Mouse (Mus musculus) hindbrain, embryonic 15.5 days (tissue): ENCODE measurements around the gene Pecr. TPM values are rescaled to one million over a fixed set of nuclear protein-coding genes. Genes with fewer than 3 reads are reported as not detected.
A peak's percentile ranks its signal among the peaks of the same experiment; 100 is the strongest.

Experiments
- ATAC-seq: fragments of 200-750 bp; cut with Nextera tagmentation; 2 replicates; pipeline ENCODE4 v1.8.0; 2017; ENCODE audit warnings: low read depth, moderate number of reproducible peaks, moderate TSS enrichment; ENCODE audit not compliant: low FRiP score
- H3K27ac ChIP-seq: fragments of 300-500 bp; sonication (generic); replicated peaks from 2 replicates; pipeline ENCODE4 v1.5.1; 2015; ENCODE audit warnings: mild to moderate bottlenecking, inconsistent platforms
- H3K27me3 ChIP-seq: fragments of 300-500 bp; sonication (generic); 2 replicates; pipeline ENCODE4 v1.6.1; 2015; ENCODE audit warnings: control low read depth, inconsistent platforms
- H3K36me3 ChIP-seq: fragments of 300-500 bp; sonication (generic); 2 replicates; pipeline ENCODE4 v1.6.1; 2015; ENCODE audit warnings: control low read depth, inconsistent platforms
- H3K4me1 ChIP-seq: fragments of 300-500 bp; sonication (generic); replicated peaks from 2 replicates; pipeline ENCODE4 v1.6.1; 2015; ENCODE audit warnings: control low read depth, inconsistent platforms
- H3K4me2 ChIP-seq: fragments of 300-500 bp; sonication (generic); 2 replicates; pipeline ENCODE4 v1.6.1; 2015; ENCODE audit warnings: moderate library complexity, mild to moderate bottlenecking, inconsistent platforms
- H3K4me3 ChIP-seq: fragments of 300-500 bp; sonication (generic); 2 replicates; pipeline ENCODE4 v1.5.1; 2015; ENCODE audit warnings: mild to moderate bottlenecking, inconsistent platforms
- H3K9ac ChIP-seq: fragments of 300-500 bp; sonication (generic); 2 replicates; pipeline ENCODE4 v1.6.1; 2015; ENCODE audit warnings: inconsistent platforms
- H3K9me3 ChIP-seq: fragments of 300-500 bp; sonication (generic); 2 replicates; pipeline ENCODE4 v1.6.1; 2016; ENCODE audit warnings: control low read depth, inconsistent platforms
- WGBS: fragments of 180-500 bp; shearing (Covaris S2); methylation state at CpG from one replicate; pipeline ENCODE4 v1.1.7; 2015; 5-methylcytosine and 5-hydroxymethylcytosine counted together
- polyA plus RNA-seq: library from polyadenylated mRNA; unstranded; fragments of >200 nt; fragmentation: Nextera tagmentation; extraction: Ambion mirVana; gene quantifications from 2 replicates; pipeline ENCODE4 v1.2.1, GENCODE M21; 2015

Gene Pecr
- polyA plus RNA-seq, 1 experiment from 2014 or later = 9.5 TPM

- no peaks in the 10 kb centered on the region for H3K9me3 ChIP-seq
- H3K4me1 ChIP-seq = peaks cover 10% of the 10 kb centered on the region
- H3K4me2 ChIP-seq = peak within 1 kb of the TSS; percentile 67
- no peaks in the 10 kb centered on the region for H3K27me3 ChIP-seq
- H3K9ac ChIP-seq = peak within 1 kb of the TSS; percentile 78
- under 1% methylated on average over 21 of the region's 21 CpGs for whole genome bisulfite sequencing
- peak within 1 kb of the TSS; percentile 88 for H3K27ac ChIP-seq
- peak; percentile 99 for ATAC-seq
- H3K36me3 ChIP-seq = no peaks in the 10 kb centered on the region
- peak within 1 kb of the TSS; percentile 73 for H3K4me3 ChIP-seq
These were observed 23.2 kb upstream of the Pecr start, which contains the start of gene Xrcc5 for GRCm38 (mm10) chr1:72307317-72307798. Xrcc5 (plus strand) TSS chr1:72307421.

- no peaks in the 10 kb centered on the region for H3K36me3 ChIP-seq
- H3K9me3 ChIP-seq = no peaks in the 10 kb centered on the region
- peak overlapping the region; percentile 88 for H3K27ac ChIP-seq
- no peaks in the 10 kb centered on the region for H3K27me3 ChIP-seq
- H3K9ac ChIP-seq = peak overlapping the region; percentile 78
- peaks cover 10% of the 10 kb centered on the region for H3K4me1 ChIP-seq
- peak; percentile 89 for ATAC-seq
- 3% methylated on average over 11 of the region's 11 CpGs for WGBS
- H3K4me3 ChIP-seq = peak overlapping the region; percentile 73
- peak overlapping the region; percentile 67 for H3K4me2 ChIP-seq
These were observed 22.6 kb upstream of the Pecr start for GRCm38 (mm10) chr1:72306679-72307181.

- peak overlapping the region; percentile 88; the same call in 1 of the 2 replicates for H3K27ac ChIP-seq
- no peaks in the 10 kb centered on the region for H3K27me3 ChIP-seq
- 36% methylated on average over 3 of the region's 3 CpGs for WGBS
- no peaks in the 10 kb centered on the region for H3K9me3 ChIP-seq
- peak overlapping the region; percentile 67 for H3K4me2 ChIP-seq
- peaks cover 2% of the 10 kb centered on the region; the same call in 1 of the 2 replicates for H3K36me3 ChIP-seq
- ATAC-seq = no peak
- no peak overlapping the region for H3K9ac ChIP-seq
- peaks cover 10% of the 10 kb centered on the region for H3K4me1 ChIP-seq
- no peak overlapping the region for H3K4me3 ChIP-seq
These were observed 22.1 kb upstream of the Pecr start for GRCm38 (mm10) chr1:72306241-72306640.

GRCm38 (mm10) chr1:72301845-72302244 is 17.7 kb upstream of the Pecr start:
- no peak for ATAC-seq
- no peak overlapping the region for H3K4me3 ChIP-seq
- no peak overlapping the region for H3K27ac ChIP-seq
- H3K9ac ChIP-seq = no peak overlapping the region
- peaks cover 27% of the 10 kb centered on the region for H3K36me3 ChIP-seq
- H3K27me3 ChIP-seq = no peaks in the 10 kb centered on the region
- no peaks in the 10 kb centered on the region for H3K9me3 ChIP-seq
- no peak overlapping the region for H3K4me2 ChIP-seq
- 90% methylated on average over 1 of the region's 1 CpGs for WGBS
- H3K4me1 ChIP-seq = peaks cover 4% of the 10 kb centered on the region

GRCm38 (mm10) chr1:72295746-72296145 is 11.6 kb upstream of the Pecr start:
- ATAC-seq = no peak
- WGBS = 91% methylated on average over 8 of the region's 8 CpGs
- H3K9ac ChIP-seq = no peak overlapping the region
- no peak overlapping the region for H3K4me2 ChIP-seq
- H3K36me3 ChIP-seq = peaks cover 39% of the 10 kb centered on the region
- H3K27me3 ChIP-seq = no peaks in the 10 kb centered on the region
- H3K9me3 ChIP-seq = no peaks in the 10 kb centered on the region
- no peak overlapping the region for H3K27ac ChIP-seq
- no peaks in the 10 kb centered on the region for H3K4me1 ChIP-seq
- no peak overlapping the region for H3K4me3 ChIP-seq

GRCm38 (mm10) chr1:72293869-72294663 is 10.0 kb upstream of the Pecr start:
- no peaks in the 10 kb centered on the region for H3K27me3 ChIP-seq
- H3K36me3 ChIP-seq = peaks cover 32% of the 10 kb centered on the region
- no peak overlapping the region for H3K4me2 ChIP-seq
- H3K9me3 ChIP-seq = no peaks in the 10 kb centered on the region
- no peak overlapping the region for H3K4me3 ChIP-seq
- no peak overlapping the region for H3K27ac ChIP-seq
- no peaks in the 10 kb centered on the region for H3K4me1 ChIP-seq
- ATAC-seq = no peak
- 64% methylated on average over 4 of the region's 4 CpGs for WGBS
- H3K9ac ChIP-seq = no peak overlapping the region

- Histone ChIP-seq H3K27ac (no peak overlapping the region), H3K4me3 (no peak overlapping the region), H3K9ac (no peak overlapping the region), H3K36me3 (peaks cover 24% of the 10 kb centered on the region), H3K4me1 (peaks cover 9% of the 10 kb centered on the region), H3K27me3 (no peaks in the 10 kb centered on the region), H3K4me2 (no peak overlapping the region), H3K9me3 (no peaks in the 10 kb centered on the region)
- ATAC-seq = no peak
- WGBS = 81% methylated on average over 2 of the region's 2 CpGs
These were observed 7.8 kb upstream of the Pecr start for GRCm38 (mm10) chr1:72291925-72292324.

- ATAC-seq = no peak
- H3K27me3 ChIP-seq = no peaks in the 10 kb centered on the region
- H3K36me3 ChIP-seq = peaks cover 24% of the 10 kb centered on the region
- no peak overlapping the region for H3K4me3 ChIP-seq
- H3K9ac ChIP-seq = no peak overlapping the region
- no peaks in the 10 kb centered on the region for H3K9me3 ChIP-seq
- peaks cover 14% of the 10 kb centered on the region for H3K4me1 ChIP-seq
- no peak overlapping the region for H3K4me2 ChIP-seq
- WGBS = 95% methylated on average over 4 of the region's 4 CpGs
- H3K27ac ChIP-seq = no peak overlapping the region
These were observed 7.3 kb upstream of the Pecr start for GRCm38 (mm10) chr1:72291421-72291820.

GRCm38 (mm10) chr1:72290896-72291295 is 6.8 kb upstream of the Pecr start:
- peaks cover 20% of the 10 kb centered on the region for H3K4me1 ChIP-seq
- H3K4me3 ChIP-seq = no peak overlapping the region
- no peaks in the 10 kb centered on the region for H3K27me3 ChIP-seq
- no peak overlapping the region for H3K4me2 ChIP-seq
- H3K9ac ChIP-seq = no peak overlapping the region
- H3K9me3 ChIP-seq = no peaks in the 10 kb centered on the region
- no peak overlapping the region for H3K27ac ChIP-seq
- no peak for ATAC-seq
- WGBS = over 99% methylated on average over 4 of the region's 4 CpGs
- peaks cover 24% of the 10 kb centered on the region for H3K36me3 ChIP-seq

- no peak overlapping the region for H3K4me2 ChIP-seq
- no peak overlapping the region for H3K9ac ChIP-seq
- ATAC-seq = no peak
- H3K4me1 ChIP-seq = peaks cover 30% of the 10 kb centered on the region
- no peaks in the 10 kb centered on the region for H3K9me3 ChIP-seq
- WGBS = 93% methylated on average over 4 of the region's 4 CpGs
- H3K4me3 ChIP-seq = no peak overlapping the region
- H3K36me3 ChIP-seq = peaks cover 12% of the 10 kb centered on the region; the same call in 1 of the 2 replicates
- H3K27ac ChIP-seq = no peak overlapping the region
- no peaks in the 10 kb centered on the region for H3K27me3 ChIP-seq
These were observed 4.5 kb upstream of the Pecr start for GRCm38 (mm10) chr1:72288527-72289150.

- ATAC-seq = no peak
- 83% methylated on average over 4 of the region's 4 CpGs for WGBS
- Histone ChIP-seq H3K27me3 (no peaks in the 10 kb centered on the region), H3K4me2 (no peak overlapping the region), H3K36me3 (peaks cover 7% of the 10 kb centered on the region; the same call in 1 of the 2 replicates), H3K4me3 (no peak overlapping the region), H3K4me1 (peaks cover 30% of the 10 kb centered on the region), H3K9ac (no peak overlapping the region), H3K9me3 (no peaks in the 10 kb centered on the region), H3K27ac (no peak overlapping the region)
These were observed 3.8 kb upstream of the Pecr start for GRCm38 (mm10) chr1:72287893-72288292.

GRCm38 (mm10) chr1:72286904-72287303 is 2.8 kb upstream of the Pecr start:
- Histone ChIP-seq H3K4me1 (peaks cover 30% of the 10 kb centered on the region), H3K9ac (peak overlapping the region; percentile 7; the same call in 1 of the 2 replicates), H3K4me2 (peak overlapping the region; percentile 96), H3K27me3 (no peaks in the 10 kb centered on the region), H3K36me3 (peaks cover 5% of the 10 kb centered on the region; the same call in 1 of the 2 replicates), H3K9me3 (no peaks in the 10 kb centered on the region), H3K4me3 (peak overlapping the region; percentile 58; the same call in 1 of the 2 replicates), H3K27ac (peak overlapping the region; percentile 86)
- peak; percentile 35 for ATAC-seq
- WGBS = 13% methylated on average over 5 of the region's 5 CpGs
